In the genomic region with DNA sequence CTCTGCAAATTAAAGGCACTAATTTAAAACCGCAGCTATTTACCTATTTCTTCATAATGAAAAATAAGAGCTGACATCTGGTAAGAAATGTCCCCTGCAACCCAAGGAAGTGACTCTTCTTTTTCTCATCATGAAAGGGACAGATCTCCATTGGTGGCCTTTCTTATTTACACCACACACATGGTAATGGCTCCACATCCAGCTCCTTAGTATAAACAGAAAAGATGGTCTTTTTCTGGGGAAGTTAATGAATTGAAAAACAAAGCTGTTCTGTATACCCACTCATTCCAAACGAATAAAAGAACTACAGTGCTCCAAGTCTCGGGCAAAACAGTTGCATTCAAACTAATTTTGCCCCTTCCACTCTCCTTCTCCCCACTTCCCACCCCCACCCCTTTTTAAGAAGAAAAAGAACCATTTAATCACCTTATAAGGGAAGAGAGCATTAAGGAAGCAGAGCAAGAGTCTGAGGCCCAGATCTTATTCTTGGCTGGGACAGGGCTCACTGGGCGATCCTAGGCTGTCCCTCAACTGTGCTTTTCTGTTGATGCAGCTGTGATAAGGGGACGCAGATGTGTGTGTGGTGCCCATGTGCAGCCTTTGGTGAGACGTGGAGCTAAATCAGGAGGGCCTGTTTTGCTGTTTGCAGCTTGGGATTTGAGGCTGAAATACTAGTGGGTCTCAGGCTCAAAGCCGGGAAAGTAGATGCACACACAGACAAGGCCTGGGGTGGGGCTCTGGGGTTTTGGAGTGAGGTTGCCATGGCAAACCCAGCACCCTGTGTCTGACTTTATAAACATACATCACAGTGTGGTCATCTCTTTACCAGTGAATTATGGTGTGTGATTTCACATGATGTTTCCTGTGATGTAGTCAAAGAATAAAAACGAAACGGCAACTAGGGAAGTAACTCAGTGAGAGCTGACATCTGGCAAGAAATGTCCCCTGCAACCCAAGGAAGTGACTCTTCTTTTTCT, we compare ENCODE assay signal across 10 mouse cellular contexts.
DNase-seq lines count a peak whose midpoint lies in the region; ATAC-seq and TF ChIP-seq lines count a peak whose summit lies in the region.
"Had no signal": no experiment of that assay in that cellular context is flagged by ENCODE, and none has a peak within 500 bp of the region (broad histone marks: within the 10 kb centered on the region; RNA-seq: fewer than 3 reads in every experiment).

No protein-coding gene starts in this region.

- peak overlapping the region; percentile 7 for H3K4me2 ChIP-seq in lung, embryonic 14.5 days
- 0 out of 2 replicates have a peak overlapping the region, but pooled peaks have one; percentile 19 for H3K4me2 ChIP-seq in limb, embryonic 13.5 days (replicated peaks)

- 26% methylated on average over 9 of the region's 9 CpGs for WGBS in lung, embryonic 14.5 days
- 23% methylated on average over 9 of the region's 9 CpGs for WGBS in limb, embryonic 13.5 days

- H3K9me3 ChIP-seq in lung, embryonic 14.5 days (ENCODE audit: low read depth, low read length), result no peaks in the 10 kb centered on the region
- no peaks in the 10 kb centered on the region for H3K9me3 ChIP-seq in limb, embryonic 13.5 days

- no peak for TF ChIP-seq CTCF in lung, embryonic 14.5 days (IDR thresholded peaks at IDR 0.05; ENCODE audit: low read depth)

- no peak overlapping the region for H3K4me3 ChIP-seq in lung, embryonic 14.5 days (ENCODE audit: low read depth, low read length)
- H3K4me3 ChIP-seq in limb, embryonic 13.5 days, result no peak overlapping the region

- no peak overlapping the region; the same call in 1 of the 2 replicates for H3K9ac ChIP-seq in lung, embryonic 14.5 days
- no peak overlapping the region for H3K9ac ChIP-seq in limb, embryonic 13.5 days

- H3K27me3 ChIP-seq in lung, embryonic 14.5 days (ENCODE audit: insufficient read depth, low read length), result no peaks in the 10 kb centered on the region
- no peaks in the 10 kb centered on the region for H3K27me3 ChIP-seq in limb, embryonic 13.5 days
- no peaks in the 10 kb centered on the region for H3K27me3 ChIP-seq in splenic B cell, adult 2 months (ENCODE audit: control insufficient read depth, insufficient read depth, low read length, poor library complexity, severe bottlenecking)

- peaks cover 15% of the 10 kb centered on the region for H3K4me1 ChIP-seq in lung, embryonic 14.5 days (ENCODE audit: insufficient read depth)
- peaks cover 27% of the 10 kb centered on the region for H3K4me1 ChIP-seq in limb, embryonic 13.5 days

- H3K27ac ChIP-seq in lung, embryonic 14.5 days (ENCODE audit: low read depth), result peak overlapping the region; percentile 85
- peak overlapping the region; percentile 74 for H3K27ac ChIP-seq in limb, embryonic 13.5 days

- peak; percentile 89 for ATAC-seq in lung, embryonic 14.5 days (ENCODE audit: insufficient read depth)
- peak; percentile 71 for ATAC-seq in limb, embryonic 13.5 days (ENCODE audit: low FRiP score, low read depth)

- no peaks in the 10 kb centered on the region for H3K36me3 ChIP-seq in lung, embryonic 14.5 days (ENCODE audit: insufficient read depth)
- H3K36me3 ChIP-seq in limb, embryonic 13.5 days, result no peaks in the 10 kb centered on the region
- H3K36me3 ChIP-seq in splenic B cell, adult 2 months (ENCODE audit: control insufficient read depth, insufficient read depth, low read length, poor library complexity, severe bottlenecking), result no peaks in the 10 kb centered on the region

- DNase-seq in lung, embryonic 14.5 days, result peak; percentile 84
- no peak for DNase-seq in lung, adult 18-20 months
- peak; percentile 47 for DNase-seq in embryo, embryonic 10.5 days (ENCODE audit: low spot score)
- DNase-seq in splenic B cell, adult 2 months (ENCODE audit: low read depth, low spot score), result peak; percentile 78
- DNase-seq in heart, adult 8-10 months (ENCODE audit: low spot score), result no peak
- no peak for DNase-seq in urinary bladder, postnatal 14 days (ENCODE audit: low spot score)
- no peak for DNase-seq in cerebellum, postnatal 36 days
- DNase-seq: cerebellum, adult 11 months; thymus, adult 2 months had no signal

Comparison
In these comparisons a context has a peak if more than half of its experiments do, and no peak if none do; other contexts are left out.
1. DNase-seq: peak in lung, embryonic 14.5 days (single experiment), embryo, embryonic 10.5 days (single experiment) and splenic B cell, adult 2 months (single experiment); none in lung, adult 18-20 months (0 of 2), heart, adult 8-10 months (single experiment), urinary bladder, postnatal 14 days (single experiment) and cerebellum, postnatal 36 days (0 of 2).